Mouse (Mus musculus) skeletal muscle tissue, adult 2 months (tissue): ENCODE results near the gene Sergef.
A peak's percentile ranks its signal among the peaks of the same experiment; 100 is the strongest.

Experiments
- DNase-seq: peaks from one replicate; pipeline ENCODE4 v3.0.0-alpha.2; 2012; ENCODE audit warnings: low read depth, low spot score

Sergef gene

DNA sequence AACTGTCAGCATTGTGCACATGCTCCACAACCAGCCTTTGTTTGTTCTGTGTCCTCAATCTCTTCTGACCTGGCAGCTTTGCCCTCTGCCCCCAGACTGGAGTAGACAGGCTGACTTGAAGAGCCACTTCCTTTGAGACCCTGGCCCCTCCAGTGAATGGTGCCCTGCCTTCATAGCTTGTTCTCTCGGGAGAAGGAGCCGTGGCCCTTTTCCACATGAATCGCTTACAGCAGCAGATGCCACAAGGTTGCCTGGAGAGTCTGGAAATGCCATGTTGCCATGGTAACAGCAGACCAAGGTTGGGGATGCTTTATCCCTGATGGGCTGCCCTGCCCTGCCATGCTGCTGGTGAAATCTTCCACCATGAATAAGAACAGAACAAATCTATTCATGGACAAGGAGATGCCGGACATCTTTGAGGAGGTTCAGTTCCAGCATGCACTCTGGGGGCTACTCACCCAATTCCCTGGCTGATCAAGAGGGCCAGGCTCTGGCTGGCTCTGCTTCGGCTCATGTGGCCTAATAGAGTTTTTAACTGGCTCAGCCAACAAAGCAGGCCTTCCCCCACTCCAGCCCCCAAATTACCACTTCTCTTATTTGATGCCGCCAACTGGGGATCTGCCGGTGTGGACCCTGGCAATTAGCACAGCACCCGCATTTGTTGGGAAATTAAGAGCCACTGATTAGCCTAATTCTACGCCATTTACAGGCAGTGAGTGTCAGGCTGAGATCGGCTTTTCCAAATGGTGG is 185.5 kb downstream of the Sergef start:
- DNase-seq: no peak

DNA sequence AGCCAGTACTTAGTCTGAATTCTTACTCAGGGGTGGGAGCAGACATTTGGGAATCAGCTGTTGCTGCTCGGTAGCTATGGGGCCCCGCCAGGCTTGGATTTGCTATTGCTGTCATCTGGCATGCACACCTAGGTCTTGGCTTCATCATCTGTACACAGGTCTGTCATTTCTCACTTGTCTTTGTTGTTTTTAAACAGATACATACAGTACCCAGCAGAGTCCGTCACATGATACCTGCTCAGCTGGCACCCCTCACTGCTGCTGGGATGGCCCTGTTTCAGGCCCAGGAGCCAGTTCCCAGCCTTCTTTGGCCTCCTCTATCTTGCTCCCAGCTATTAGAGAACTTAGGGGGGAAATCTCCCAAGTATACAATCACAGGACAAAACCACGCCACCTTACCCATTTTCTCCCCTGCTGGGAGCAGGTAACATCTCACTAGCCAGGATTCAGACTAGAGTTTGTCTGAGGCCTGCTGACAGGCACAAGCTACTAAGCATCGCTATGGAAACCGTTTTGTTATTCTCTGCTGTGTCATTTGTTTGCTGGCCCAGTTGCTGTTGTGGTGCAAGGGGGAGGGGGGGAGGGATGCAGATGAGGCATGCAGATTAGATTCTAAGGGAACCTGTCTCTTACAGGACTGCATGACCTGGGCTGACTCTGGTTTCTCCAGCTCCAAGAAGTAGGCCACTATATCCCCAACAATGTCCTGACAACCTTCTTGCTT is 190.5 kb downstream of the Sergef start:
- DNase-seq: no peak

DNA sequence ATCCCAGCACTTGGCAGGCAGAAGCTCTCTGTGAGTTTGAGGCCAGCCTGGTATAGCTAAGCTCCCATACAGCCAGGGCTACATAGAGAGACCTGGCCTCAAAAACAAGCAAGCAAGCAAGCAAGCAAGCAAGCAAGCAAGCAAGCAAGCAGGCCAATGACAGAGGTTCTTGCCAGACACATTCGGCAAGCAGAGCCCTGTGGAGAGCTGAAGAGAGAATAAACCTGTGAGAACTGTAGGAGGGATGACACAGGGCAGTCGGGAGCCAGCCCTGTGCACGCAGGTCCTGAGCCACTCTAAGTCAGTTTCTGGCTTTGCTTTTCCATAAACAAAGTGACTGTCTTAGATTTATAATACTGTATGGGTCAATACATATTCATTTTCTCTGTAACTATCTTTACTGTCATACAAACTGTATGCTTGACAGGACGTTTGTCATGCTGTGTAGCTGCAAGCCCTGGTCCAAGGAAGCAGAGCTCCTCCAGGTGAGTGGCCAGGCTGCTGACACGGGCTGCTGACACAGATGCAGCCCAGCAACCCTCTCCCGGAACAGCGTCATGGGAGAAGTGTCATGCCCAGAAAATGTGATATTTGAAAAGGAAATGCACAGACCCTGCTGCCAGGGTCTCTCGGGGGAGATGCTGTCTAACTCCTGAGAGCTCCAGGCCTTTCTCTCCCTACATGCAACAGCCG is 192.0 kb downstream of the Sergef start:
- DNase-seq: no peak

DNA sequence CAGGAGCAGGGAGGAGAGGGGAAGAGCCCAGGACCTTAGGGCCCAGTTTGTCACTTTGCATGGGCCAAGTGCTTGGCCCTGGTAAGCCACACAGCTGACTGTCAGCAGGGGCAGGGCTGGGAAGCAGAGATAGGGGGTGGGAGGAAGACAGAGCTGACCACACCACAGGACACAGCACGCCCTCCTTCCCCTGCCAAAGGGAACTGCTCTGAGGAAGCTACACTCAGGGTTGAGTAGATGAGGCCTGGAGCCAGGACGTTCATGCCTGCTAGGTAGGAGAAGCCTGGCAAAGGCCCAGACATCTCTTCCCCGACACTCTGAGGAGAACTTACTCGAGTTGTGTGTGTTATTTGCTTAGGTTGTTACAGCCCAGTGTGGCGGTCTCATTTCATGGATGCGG is 193.7 kb downstream of the Sergef start:
- no peak for DNase-seq

DNA sequence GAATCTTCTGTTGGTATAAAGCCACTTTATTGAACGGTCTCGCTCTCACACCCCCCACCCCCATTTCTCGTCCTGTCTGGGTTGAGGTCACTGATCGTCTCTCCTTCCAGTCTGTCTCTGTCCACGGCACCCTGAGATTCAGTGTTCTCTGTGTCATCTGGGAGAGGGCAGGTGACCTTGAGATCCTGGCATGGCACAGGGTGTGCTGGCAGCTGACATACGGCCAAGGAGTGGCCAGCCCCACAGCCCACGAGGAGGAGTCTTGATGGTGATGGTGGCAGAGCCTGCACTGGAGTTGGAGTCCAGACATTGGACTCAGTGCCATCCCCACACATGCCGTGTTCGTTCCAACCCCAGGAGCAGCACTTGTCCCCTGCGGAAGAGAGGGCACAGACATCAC is 196.4 kb downstream of the Sergef start:
- DNase-seq: no peak

DNA sequence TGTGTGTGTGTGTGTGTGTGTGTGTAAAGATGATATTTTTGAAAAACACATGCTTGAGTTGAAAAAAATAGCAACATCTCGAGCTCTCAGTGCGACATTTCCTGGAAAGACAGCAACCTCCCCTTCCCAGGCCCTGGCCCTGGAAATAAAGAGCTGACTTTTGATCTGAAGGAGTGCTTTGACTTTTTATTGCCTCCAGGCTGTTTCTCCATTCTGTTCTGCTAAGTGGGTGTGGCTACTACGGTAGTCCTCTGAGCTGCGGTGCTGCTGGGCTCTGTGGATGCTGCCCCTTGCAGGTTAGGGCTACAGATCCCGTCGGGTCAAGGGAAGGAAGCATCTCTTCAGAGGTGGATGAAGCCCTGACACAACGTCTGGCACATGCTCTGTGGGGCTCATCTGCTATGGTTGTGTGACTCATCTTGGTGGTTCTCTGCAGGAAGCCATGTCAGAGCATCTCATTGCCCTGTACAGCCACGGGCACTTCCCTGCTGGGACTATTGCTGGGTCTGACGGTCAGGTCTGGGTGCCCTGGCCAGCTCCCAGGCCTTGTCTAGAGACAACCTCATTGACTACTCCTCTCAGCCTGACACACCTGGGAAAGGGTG is 201.0 kb downstream of the Sergef start:
- no peak for DNase-seq

DNA sequence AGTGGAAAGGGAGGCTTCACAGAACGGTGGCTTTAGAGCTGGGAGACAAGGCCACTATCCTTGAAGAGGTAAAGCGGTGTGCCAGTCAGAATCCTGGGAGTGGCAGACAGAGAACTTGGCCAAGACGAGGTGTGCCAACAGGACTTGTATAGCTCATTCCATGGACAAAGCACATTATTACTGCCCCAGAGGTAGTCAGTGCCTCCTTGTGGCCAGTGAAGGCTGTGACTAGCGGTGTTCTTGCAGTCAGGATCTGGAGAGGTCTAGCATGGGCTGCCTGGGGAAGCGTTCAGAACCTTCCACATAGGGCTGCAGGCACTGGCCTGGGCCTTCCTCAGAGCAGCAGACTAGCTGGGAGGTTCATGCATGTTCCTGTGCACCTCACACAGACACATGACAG is 203.8 kb downstream of the Sergef start:
- DNase-seq: no peak

DNA sequence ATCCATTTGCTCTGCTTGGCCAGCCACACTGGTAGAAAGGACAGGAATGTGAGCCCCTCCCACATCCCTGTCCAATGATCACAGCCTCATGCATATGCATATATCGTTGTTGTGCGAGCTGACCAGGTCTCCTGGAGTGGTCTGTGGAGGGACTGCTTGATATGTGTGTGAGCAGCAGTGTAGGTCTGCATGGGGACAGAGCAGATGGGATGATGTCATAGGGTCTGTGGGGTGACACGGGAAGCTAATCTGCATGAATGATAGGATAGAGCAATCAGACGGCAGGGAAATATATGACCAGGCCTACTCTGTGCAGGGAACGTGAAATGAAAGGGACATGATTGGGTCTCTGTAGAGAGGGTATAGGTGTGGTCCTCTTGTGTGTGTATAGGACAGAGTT is 205.7 kb downstream of the Sergef start:
- DNase-seq: no peak

DNA sequence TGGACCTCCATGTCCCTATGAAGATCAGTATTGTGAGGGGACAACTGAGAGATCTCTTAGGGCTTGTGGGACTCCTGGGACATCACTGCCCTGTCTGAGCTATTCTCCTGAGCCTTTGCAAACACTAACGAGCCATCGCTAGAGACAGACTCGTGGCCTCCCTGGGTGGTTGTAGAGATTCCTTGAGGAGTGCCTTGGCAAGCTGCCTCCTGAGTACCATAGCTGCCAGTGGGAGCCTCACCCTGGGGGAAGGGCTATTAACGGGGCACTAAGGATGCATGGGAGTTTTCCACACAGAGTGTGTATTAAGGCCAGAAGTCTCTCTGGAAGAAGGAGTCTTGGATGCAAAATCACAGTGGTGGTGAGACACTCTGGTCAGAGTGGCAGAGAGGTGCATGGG is 214.6 kb downstream of the Sergef start:
- DNase-seq: no peak

DNA sequence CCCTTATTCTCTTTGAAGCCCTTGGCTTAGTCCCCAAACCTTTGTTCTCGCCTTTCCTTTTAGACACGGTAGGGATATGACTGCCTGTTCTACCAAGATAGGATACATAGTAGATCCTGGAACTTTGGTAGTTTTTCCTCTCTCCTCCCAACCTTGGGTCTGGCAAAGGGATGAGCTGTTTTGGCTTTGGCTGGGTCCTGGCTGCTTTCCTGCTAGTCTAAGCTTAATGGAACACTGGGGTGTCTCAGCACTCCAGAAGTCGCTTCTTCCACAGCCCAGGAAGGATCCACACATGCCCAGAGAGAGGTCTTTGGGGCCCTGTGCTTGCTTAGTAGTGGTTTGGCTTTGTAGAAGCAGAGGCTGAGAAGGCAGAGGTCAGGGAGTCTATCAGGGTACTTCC is 215.7 kb downstream of the Sergef start:
- DNase-seq: no peak

DNA sequence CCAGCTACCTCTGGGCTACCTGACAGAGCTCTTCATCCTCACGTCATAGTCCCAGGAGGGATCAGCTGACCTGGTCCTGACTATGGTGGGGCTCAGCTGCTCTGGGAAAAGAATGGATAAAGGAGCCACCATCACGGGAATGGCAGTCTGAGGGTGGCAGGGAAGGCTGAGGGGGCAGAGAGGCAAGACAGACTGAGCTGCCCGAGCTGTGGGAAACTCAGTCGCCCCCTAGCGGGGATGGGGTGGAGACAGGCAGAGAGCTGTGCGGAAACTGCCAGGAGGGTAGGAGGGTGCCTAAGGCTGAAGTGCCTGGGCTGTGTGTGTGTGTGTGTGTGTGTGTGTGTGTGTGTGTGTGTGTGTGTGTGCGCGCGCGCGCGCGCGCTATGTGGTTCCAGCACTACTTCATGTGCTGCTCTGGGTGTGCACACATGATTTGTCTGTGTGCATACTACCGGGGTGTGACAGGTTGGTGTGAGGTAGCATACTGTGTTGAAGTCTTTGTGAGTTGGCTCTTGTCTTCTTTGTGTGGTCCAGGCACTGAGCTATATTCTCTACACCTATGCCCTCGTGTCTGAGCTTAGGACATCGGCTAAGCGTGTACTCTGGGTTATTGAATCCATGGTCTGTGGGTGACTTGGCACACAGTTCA is 216.7 kb downstream of the Sergef start:
- DNase-seq: no peak

DNA sequence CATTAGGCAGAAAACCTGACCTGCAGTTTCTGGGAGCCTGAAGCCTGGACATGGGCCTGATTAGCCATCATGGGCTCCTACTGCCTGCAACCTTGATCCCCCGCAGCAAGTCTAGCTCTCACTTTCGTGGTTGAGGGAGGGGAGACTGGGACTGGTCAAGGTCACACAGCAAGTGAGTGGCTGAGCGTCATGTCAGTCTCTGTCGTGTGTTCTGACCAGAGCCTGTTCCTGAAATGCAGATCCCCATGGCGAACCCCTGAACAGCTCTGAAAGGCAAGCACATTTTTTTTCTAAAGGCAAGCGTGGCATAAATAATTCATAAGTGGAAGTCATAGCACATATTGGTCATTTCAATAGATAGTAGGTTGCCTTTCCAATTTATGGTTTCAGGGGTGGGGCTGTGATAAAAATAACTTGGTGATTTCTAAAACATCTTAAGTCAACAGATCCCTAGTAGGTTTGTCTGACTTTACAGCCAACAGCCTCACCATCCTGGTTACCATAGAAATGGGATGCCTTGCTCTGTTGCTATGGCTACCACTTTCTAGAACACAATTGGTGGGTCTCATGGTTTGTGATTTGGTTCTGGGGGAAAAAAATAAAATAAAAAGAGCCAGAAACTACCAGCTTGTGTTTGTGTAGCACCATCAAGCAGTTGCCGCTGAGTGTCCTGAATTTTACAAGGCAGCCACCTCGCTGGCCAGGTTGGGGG is 217.4 kb downstream of the Sergef start:
- no peak for DNase-seq

DNA sequence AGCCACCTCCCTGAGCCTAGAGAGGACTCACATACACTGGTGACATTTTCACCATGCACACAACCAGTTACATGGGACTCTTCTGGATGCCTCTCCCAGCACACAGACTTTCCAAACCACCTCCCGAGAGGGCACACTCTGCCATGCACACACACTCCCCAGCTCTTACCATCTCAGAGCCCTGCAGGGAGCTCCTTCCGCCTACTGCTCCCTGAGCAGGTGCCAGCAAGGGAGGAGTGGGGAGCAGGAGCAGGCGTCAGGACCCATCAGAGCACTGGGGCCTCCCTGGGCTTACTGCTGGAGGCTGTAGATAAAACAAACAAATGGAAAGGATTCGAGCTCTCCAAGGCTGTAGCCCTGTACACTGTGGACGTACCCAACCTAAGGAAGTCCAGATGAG is 218.1 kb downstream of the Sergef start:
- DNase-seq: no peak

DNA sequence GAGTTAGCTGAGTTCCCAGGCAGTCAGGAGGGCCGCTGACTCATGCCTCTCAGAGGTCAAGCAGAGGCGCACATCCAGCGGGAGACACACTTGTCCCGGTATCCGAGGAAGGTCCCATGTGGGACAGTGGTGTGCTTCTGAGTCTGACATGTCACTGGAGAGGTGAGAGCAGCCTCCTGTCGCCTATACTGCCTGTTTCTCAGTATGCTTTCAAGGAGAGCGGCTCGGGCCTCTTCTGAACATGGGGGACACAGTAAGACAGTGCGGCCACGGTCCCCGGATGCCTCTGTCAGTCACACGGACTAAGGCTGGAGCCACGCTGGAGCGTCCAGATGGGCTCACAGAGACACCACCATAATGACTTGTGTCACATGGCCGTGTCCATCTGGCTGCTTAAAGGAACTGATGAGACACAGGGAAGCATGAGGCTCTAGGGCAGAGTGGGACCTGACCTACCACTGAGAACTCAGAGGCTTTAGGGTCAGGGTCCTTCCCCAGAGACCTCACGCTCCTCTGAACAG is 221.4 kb downstream of the Sergef start:
- no peak for DNase-seq

DNA sequence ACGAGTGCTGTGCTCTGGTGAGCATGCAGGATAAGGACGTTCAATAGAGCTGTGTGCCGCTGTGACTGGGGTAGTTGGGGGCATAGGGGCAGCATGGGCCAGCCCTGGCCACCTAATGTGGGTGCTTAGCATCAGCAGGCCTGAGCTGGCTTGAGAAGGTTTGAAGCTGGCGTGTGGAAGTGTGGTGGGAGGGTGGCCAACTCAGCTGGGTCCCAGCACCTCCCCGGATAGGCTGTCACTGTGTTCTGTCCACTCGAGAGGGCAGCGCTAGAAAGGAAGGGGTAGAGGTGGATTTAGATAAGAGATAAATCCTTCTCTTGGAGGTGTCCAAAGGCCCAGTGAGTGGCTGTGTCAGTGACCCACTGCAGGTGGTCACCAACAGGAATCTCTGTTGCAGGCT is 222.1 kb downstream of the Sergef start:
- no peak for DNase-seq

DNA sequence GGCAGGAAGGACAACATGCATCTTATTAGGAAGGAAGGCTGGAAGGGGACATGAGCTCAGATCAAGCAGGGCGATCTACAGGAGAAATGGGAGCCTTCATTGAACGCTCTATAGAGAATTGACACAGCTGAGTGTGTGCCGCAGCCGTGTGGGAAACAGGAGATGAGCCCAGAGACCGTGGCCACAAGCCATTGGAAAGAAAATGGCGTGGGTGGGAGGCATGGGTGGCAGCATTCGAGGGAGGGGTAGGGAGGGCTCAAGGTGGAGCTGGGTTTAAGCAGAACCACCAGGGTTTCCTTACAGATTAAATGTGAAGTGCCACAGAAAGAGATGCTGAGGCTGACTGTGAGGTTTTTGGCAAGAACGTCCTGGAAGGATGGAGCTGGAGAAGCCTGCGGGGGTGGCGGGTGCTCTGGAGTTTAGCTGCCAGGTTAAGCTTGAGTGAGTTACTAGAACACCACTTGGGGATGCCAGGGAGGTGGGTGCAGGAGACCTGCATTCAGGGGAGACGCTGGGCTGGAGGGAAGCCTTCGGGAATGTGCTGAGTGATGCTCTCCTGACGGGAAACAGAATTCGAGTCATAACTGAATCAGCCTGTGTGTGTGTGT is 223.7 kb downstream of the Sergef start:
- DNase-seq: no peak

DNA sequence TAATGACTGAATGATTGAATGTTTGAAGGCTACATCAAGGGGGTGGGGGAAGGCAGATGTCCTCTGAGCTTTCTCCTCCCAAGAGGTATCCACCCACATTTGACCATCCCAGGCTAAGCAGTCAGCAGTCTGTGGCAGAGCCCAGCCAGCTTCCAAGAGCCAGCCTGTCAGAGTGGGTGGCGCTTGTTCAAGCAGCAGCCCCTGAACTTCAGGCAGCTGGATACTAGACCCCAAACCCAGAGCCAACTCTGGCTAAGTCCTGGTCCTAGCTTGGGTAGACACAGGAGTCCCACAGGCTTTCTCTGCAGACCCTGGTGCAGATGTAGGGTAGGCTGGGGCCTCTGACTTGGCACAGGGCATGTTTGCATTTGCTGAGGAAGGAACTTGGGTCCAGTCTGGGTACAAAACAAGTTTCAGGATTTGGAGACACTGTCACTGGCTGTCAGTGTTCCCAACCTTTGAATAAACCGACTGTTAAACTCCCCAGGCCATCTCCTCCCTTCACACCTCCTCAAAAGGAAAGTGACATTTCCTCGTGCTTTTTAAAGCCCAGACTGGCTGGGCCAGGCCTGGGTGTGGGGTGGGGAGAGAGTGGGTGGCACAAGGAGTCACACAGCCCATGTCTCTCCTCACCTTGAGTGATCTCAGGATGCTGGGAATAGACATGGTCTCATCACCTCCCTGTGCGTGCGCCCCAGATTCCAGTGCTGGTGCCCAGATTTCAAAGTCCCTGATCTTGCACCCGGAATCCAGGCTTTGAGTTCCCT is 225.5 kb downstream of the Sergef start:
- DNase-seq: peak; percentile 90

DNA sequence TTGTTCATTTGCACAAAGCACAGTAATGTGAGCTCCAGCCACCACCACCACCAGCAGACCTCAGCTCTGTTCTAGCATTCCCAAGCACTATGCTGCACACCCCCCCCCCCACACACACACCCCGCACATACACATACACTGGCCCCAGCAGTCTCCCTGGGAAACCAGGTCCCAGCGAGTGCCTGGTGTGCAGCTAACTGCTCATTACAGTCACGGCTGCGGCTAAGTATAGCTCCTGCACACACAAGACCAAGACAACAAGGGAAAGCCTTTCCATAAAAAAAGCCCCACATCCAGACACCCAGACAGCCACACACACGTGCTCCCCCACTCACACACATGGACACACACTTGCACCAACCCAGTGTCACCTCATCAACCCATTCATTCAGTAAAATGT is 226.8 kb downstream of the Sergef start:
- DNase-seq: no peak

DNA sequence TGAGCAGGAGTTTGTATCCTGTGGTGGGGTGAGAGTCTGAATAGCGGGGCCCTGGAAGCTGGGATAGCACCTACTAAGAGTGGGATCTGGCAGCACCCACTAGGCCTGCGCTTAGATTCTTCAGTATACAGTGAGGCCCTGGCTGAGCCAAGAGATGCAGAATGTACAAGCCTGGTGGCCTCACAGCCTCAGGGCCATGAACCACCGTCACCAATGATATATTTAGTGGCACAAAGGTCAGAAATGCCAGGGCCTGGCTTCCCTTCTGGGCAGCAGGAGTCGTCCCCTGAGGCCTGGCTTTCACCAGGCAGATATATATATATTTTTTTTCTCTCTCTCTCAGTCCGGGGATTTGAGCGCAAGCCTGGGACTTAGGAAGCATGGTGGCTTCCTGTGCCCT is 228.9 kb downstream of the Sergef start:
- peak; percentile 80 for DNase-seq
